Mouse (Mus musculus) limb, embryonic 12.5 days (tissue): ENCODE data around the gene Ncam1. TPM values are rescaled to one million over a fixed set of nuclear protein-coding genes. Genes with fewer than 3 reads are reported as not detected.

Experiments
- ATAC-seq: fragments of 200-750 bp; cut with Nextera tagmentation; 2 replicates; pipeline ENCODE4 v1.8.0; 2017; ENCODE audit warnings: low read depth, moderate TSS enrichment; ENCODE audit not compliant: insufficient number of reproducible peaks, insufficient read depth, low FRiP score, low TSS enrichment
- H3K27ac ChIP-seq: fragments of 300-500 bp; sonication (generic); 2 replicates; pipeline ENCODE4 v1.5.1; 2016; ENCODE audit warnings: mild to moderate bottlenecking, moderate library complexity
- H3K27me3 ChIP-seq: fragments of 300-500 bp; sonication (generic); 2 replicates; pipeline ENCODE4 v1.6.1; 2016; ENCODE audit warnings: mild to moderate bottlenecking, moderate library complexity
- H3K36me3 ChIP-seq: fragments of 300-500 bp; sonication (generic); 2 replicates; pipeline ENCODE4 v1.6.1; 2016; ENCODE audit warnings: mild to moderate bottlenecking, moderate library complexity
- H3K4me1 ChIP-seq: fragments of 300-500 bp; sonication (generic); replicated peaks from 2 replicates; pipeline ENCODE4 v1.6.1; 2016
- H3K4me2 ChIP-seq: fragments of 300-500 bp; sonication (generic); 2 replicates; pipeline ENCODE4 v1.6.1; 2016; ENCODE audit warnings: mild to moderate bottlenecking, moderate library complexity
- H3K4me3 ChIP-seq: fragments of 300-500 bp; sonication (generic); replicated peaks from 2 replicates; pipeline ENCODE4 v1.5.1; 2016; ENCODE audit warnings: mild to moderate bottlenecking
- H3K9ac ChIP-seq: fragments of 300-500 bp; sonication (generic); replicated peaks from 2 replicates; pipeline ENCODE4 v1.6.1; 2016; ENCODE audit warnings: mild to moderate bottlenecking, moderate library complexity
- H3K9me3 ChIP-seq: fragments of 300-500 bp; sonication (generic); 2 replicates; pipeline ENCODE4 v1.6.1; 2016; ENCODE audit warnings: mild to moderate bottlenecking, moderate library complexity
- WGBS: fragments of 180-500 bp; shearing (Covaris S2); methylation state at CpG from one replicate; pipeline ENCODE4 v1.1.7; 2016; 5-methylcytosine and 5-hydroxymethylcytosine counted together
- polyA plus RNA-seq: library from polyadenylated mRNA; unstranded; fragments of >200 nt; fragmentation: Nextera tagmentation; extraction: Ambion mirVana; gene quantifications from 2 replicates; pipeline ENCODE4 v1.2.1, GENCODE M21; 2016

Ncam1 gene
- polyA plus RNA-seq, 1 experiment from 2014 or later, result 48.7 TPM

DNA sequence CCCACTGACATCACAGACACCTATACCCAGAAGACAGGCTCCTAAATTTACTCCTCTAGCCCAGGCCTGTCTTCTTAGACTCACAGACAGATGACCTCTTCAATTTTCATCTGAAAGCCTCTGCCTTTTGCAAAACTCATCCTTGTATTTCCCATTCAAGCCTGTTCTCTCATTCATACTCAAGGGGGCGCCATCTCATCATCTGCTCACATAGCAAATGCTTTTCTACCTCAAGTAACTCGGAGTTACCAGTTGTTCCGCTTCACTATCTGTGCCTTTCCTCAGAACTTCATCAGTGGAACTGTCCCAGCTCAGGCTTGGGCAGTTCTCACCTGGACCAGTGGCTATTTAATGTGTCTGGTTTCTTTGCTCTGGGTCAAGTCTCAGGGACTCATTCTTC lies 181.5 kb downstream of the Ncam1 start:
- ATAC-seq, result no peak
- 17% methylated on average over 3 of the region's 3 CpGs for WGBS
- no peak overlapping the region for H3K4me3 ChIP-seq
- no peaks in the 10 kb centered on the region for H3K9me3 ChIP-seq
- no peak overlapping the region for H3K9ac ChIP-seq
- H3K4me1 ChIP-seq, result no peaks in the 10 kb centered on the region
- no peak overlapping the region for H3K4me2 ChIP-seq
- H3K27ac ChIP-seq, result no peak overlapping the region
- no peaks in the 10 kb centered on the region for H3K27me3 ChIP-seq
- H3K36me3 ChIP-seq, result no peaks in the 10 kb centered on the region

GRCm38 (mm10) chr9:49612387-49612786 lies 186.3 kb downstream of the Ncam1 start:
- Histone ChIP-seq H3K4me1 (no peaks in the 10 kb centered on the region; the same call in 1 of the 2 replicates), H3K9me3 (no peaks in the 10 kb centered on the region), H3K9ac (no peak overlapping the region), H3K27me3 (no peaks in the 10 kb centered on the region), H3K36me3 (no peaks in the 10 kb centered on the region), H3K4me3 (no peak overlapping the region), H3K4me2 (no peak overlapping the region), H3K27ac (no peak overlapping the region)
- ATAC-seq, result no peak

GRCm38 (mm10) chr9:49608191-49608590 lies 190.5 kb downstream of the Ncam1 start:
- Histone ChIP-seq H3K9me3 (no peaks in the 10 kb centered on the region), H3K27me3 (no peaks in the 10 kb centered on the region), H3K4me3 (no peak overlapping the region), H3K27ac (no peak overlapping the region), H3K4me1 (no peaks in the 10 kb centered on the region; the same call in 1 of the 2 replicates), H3K9ac (no peak overlapping the region), H3K36me3 (no peaks in the 10 kb centered on the region), H3K4me2 (no peak overlapping the region)
- 40% methylated on average over 2 of the region's 2 CpGs for WGBS
- ATAC-seq, result no peak

GRCm38 (mm10) chr9:49606717-49607116 lies 192.0 kb downstream of the Ncam1 start:
- 65% methylated on average over 2 of the region's 2 CpGs for WGBS
- H3K4me1 ChIP-seq, result no peaks in the 10 kb centered on the region; the same call in 1 of the 2 replicates
- no peaks in the 10 kb centered on the region for H3K36me3 ChIP-seq
- no peak overlapping the region for H3K4me2 ChIP-seq
- no peaks in the 10 kb centered on the region for H3K9me3 ChIP-seq
- H3K4me3 ChIP-seq, result no peak overlapping the region
- H3K9ac ChIP-seq, result no peak overlapping the region
- no peak overlapping the region for H3K27ac ChIP-seq
- no peak for ATAC-seq
- H3K27me3 ChIP-seq, result no peaks in the 10 kb centered on the region

DNA sequence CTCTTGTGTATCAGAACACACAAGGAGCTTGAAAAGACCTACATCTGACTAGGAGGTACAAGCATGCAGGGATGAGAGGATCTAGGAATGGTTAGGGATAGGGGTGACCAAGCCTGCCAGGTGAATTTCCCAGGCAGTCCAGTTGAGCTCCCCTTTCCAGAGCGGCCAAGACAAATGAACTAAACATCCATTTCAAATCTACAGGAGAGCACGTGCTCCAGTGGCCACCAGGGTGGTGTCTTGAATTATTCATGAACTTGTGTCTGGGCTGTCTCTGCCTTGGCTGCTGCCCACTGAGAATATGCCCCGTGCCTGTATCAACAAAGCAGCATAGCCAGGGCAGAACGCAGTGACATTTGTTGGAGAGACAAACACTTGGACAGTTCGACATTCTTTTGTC lies 192.4 kb downstream of the Ncam1 start:
- no peak overlapping the region for H3K4me3 ChIP-seq
- no peak overlapping the region for H3K4me2 ChIP-seq
- no peaks in the 10 kb centered on the region; the same call in 1 of the 2 replicates for H3K4me1 ChIP-seq
- WGBS, result 59% methylated on average over 5 of the region's 5 CpGs
- no peaks in the 10 kb centered on the region for H3K9me3 ChIP-seq
- no peaks in the 10 kb centered on the region for H3K36me3 ChIP-seq
- ATAC-seq, result no peak
- no peak overlapping the region for H3K27ac ChIP-seq
- H3K27me3 ChIP-seq, result no peaks in the 10 kb centered on the region
- H3K9ac ChIP-seq, result no peak overlapping the region

DNA sequence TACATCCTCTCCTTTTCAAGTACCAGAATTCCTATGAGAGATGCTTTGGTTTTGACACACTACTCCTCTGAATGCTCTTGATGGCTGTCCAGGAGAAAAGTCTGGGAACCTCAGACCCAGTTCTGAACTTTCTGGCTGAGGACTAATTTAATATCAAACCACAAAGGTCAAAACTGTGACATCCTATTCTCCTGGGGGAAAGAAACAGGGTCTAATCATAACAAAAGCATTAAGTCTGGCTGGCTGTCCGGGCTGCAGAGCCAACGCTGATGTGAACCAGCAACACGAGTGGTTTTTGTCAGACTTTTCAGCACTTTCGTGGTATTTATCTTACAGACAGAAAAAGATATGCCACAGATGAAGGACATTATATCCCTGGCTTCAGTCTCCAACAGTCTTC lies 192.9 kb downstream of the Ncam1 start:
- ATAC-seq, result no peak

DNA sequence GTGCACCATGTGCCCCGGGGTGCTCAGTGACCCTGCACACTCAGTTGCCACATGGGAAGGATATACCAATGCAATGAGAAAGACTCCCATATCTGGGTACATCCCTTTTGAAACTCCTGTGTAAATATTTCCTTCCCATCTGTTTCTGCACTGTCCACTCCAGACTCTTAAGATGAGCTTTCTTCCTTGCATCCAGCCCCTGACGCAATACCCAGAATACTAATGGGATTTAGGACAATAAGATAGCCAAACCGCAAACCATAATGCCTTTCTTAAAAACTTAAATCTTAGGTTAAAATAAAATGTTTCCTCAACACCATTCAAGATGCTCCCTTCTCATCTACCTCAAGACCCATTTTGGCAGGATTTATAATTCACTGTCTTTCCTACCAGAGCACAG lies 193.4 kb downstream of the Ncam1 start:
- no peaks in the 10 kb centered on the region for H3K36me3 ChIP-seq
- no peak overlapping the region for H3K9ac ChIP-seq
- no peak for ATAC-seq
- H3K4me3 ChIP-seq, result no peak overlapping the region
- H3K4me1 ChIP-seq, result no peaks in the 10 kb centered on the region; the same call in 1 of the 2 replicates
- no peaks in the 10 kb centered on the region for H3K27me3 ChIP-seq
- no peaks in the 10 kb centered on the region for H3K9me3 ChIP-seq
- 89% methylated on average over 3 of the region's 3 CpGs for WGBS
- H3K27ac ChIP-seq, result no peak overlapping the region
- no peak overlapping the region for H3K4me2 ChIP-seq

More for the DNA sequence above, 192.9 kb downstream of the Ncam1 start:
- H3K4me3 ChIP-seq, result no peak overlapping the region
- H3K9me3 ChIP-seq, result no peaks in the 10 kb centered on the region
- WGBS, result 67% methylated on average over 4 of the region's 4 CpGs
- H3K9ac ChIP-seq, result no peak overlapping the region
- no peak overlapping the region for H3K27ac ChIP-seq
- no peaks in the 10 kb centered on the region for H3K36me3 ChIP-seq
- H3K27me3 ChIP-seq, result no peaks in the 10 kb centered on the region
- H3K4me2 ChIP-seq, result no peak overlapping the region
- H3K4me1 ChIP-seq, result no peaks in the 10 kb centered on the region; the same call in 1 of the 2 replicates

DNA sequence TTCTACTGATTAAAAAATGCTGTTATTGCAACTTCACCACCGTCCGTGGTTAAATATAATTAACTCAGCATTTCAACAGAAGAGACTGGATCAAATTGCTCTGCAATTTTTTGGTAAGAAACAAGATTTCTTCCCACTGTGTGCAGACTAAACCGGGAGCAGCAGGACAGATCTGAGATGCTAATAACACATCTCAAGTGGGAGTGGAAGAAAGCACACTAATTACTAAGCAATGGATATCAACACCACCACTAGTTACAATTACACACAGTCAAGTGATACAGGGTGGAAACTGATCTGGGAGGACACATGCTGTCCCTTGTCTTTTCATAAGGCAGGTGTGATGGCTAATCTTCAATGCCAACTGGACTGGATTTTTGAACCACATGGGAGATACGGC lies 197.5 kb downstream of the Ncam1 start:
- WGBS, result 69% methylated on average over 4 of the region's 4 CpGs

GRCm38 (mm10) chr9:49595635-49596348 lies 202.9 kb downstream of the Ncam1 start:
- H3K27me3 ChIP-seq, result peaks cover 8% of the 10 kb centered on the region; the same call in 1 of the 2 replicates
- 40% methylated on average over 11 of the region's 11 CpGs for WGBS
- H3K4me1 ChIP-seq, result peaks cover 29% of the 10 kb centered on the region
- no peaks in the 10 kb centered on the region for H3K9me3 ChIP-seq
- no peaks in the 10 kb centered on the region for H3K36me3 ChIP-seq
- H3K4me2 ChIP-seq, result 0 out of 2 replicates have a peak overlapping the region, but pooled peaks have one; percentile 13
- ATAC-seq, result peak; percentile 37; the same call in 1 of the 2 replicates
- H3K4me3 ChIP-seq, result no peak overlapping the region
- no peak overlapping the region for H3K9ac ChIP-seq
- H3K27ac ChIP-seq, result no peak overlapping the region

More for the DNA sequence above, 197.5 kb downstream of the Ncam1 start:
- ATAC-seq, result no peak
- H3K4me2 ChIP-seq, result no peak overlapping the region
- no peaks in the 10 kb centered on the region for H3K36me3 ChIP-seq
- H3K9me3 ChIP-seq, result no peaks in the 10 kb centered on the region
- no peak overlapping the region for H3K9ac ChIP-seq
- H3K27ac ChIP-seq, result no peak overlapping the region
- H3K27me3 ChIP-seq, result 0 out of 2 replicates have a peak, but pooled peaks cover 3% of the 10 kb centered on the region
- H3K4me1 ChIP-seq, result no peaks in the 10 kb centered on the region
- H3K4me3 ChIP-seq, result no peak overlapping the region

DNA sequence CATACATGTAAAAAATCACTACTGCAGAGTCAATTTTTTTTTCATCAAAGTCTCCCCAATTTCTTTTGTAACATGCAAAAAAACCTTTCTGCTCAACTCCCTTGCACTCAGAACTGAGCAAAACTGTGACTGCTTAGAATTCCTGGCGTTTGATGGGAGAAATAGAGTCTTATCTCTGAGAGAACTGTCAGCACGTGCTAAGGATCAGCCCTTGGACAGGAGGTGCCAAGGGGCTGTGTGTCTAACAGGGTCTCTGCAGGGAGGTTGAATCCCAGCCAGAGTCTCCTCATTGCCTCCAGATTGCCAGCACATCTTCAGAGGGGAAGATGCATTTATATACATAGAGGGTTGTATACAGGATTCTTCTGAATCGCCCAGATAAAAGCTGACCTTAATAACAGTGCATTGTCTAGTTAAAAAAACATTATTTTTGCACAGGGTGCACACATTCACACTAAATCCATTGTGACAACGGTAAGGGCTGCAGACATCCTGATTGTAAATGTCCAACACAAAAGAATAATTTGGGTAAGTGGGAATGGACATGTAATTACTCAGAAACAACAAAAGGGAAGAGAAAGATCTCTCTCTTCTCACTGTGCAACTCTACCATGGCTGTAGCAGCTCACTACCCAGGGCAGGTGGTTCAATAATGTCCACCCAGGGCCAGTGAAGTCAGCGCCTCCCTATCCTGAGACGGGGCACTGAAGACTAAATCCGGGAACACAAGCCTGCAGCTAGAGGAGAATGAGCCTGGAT lies 203.7 kb downstream of the Ncam1 start:
- Histone ChIP-seq H3K4me1 (peaks cover 29% of the 10 kb centered on the region), H3K27ac (no peak overlapping the region), H3K27me3 (peaks cover 11% of the 10 kb centered on the region; the same call in 1 of the 2 replicates), H3K9ac (no peak overlapping the region), H3K9me3 (no peaks in the 10 kb centered on the region), H3K4me2 (0 out of 2 replicates have a peak overlapping the region, but pooled peaks have one; percentile 13), H3K36me3 (no peaks in the 10 kb centered on the region), H3K4me3 (no peak overlapping the region)
- peak; percentile 59; the same call in 1 of the 2 replicates for ATAC-seq
- WGBS, result 55% methylated on average over 7 of the region's 7 CpGs

DNA sequence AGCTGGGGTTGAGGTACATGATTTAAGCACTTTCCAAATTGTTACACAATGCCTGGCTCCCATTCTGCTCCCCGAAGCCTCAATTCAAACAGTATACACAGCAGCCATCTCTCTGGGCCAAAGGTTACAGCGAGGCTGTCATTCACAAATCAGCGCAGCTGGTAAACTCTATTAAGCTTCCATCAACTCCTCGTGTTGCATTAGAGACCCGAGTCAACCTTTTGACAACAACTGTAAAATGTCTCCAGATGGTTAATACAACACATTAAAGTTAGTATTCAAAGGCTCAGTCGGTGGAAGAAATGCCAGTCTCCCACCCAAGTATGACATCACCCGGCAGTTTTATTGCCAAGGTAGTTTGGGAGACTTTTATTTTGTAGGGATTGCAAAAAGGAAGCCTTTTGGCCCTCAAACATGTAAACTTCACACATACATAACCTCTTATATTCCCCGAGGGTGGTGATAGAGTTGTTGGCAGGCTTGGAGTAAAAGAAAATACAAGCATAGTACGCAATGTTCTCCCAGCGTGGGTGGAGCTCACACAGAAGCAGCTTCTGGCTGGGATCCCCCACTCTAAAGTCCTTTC lies 204.7 kb downstream of the Ncam1 start:
- Histone ChIP-seq H3K27ac (no peak overlapping the region), H3K4me1 (peaks cover 29% of the 10 kb centered on the region), H3K9ac (no peak overlapping the region), H3K4me3 (no peak overlapping the region), H3K27me3 (peaks cover 11% of the 10 kb centered on the region; the same call in 1 of the 2 replicates), H3K9me3 (no peaks in the 10 kb centered on the region), H3K36me3 (no peaks in the 10 kb centered on the region), H3K4me2 (peak overlapping the region; percentile 13; the same call in 1 of the 2 replicates)
- peak; percentile 78 for ATAC-seq
- 22% methylated on average over 10 of the region's 10 CpGs for WGBS
